Mouse (Mus musculus) C2C12 (cell line): ENCODE results near the gene Dbn1.

ENCODE experiments used
- CEBPB ChIP-seq: IDR thresholded peaks from one replicate; pipeline ENCODE4 v1.6.1; 2011; ENCODE audit warnings: low read depth, mild to moderate bottlenecking, control low read depth, moderate library complexity
- CTCF ChIP-seq: IDR thresholded peaks from one replicate; pipeline ENCODE4 v1.5.1; 2011; ENCODE audit not compliant: control insufficient read depth, insufficient read depth, insufficient read length
- MAX ChIP-seq: IDR thresholded peaks from one replicate; pipeline ENCODE4 v1.6.1; 2011; ENCODE audit warnings: mild to moderate bottlenecking, control low read depth
- MYOD1 ChIP-seq: IDR thresholded peaks from one replicate; pipeline ENCODE4 v1.6.1; 2011; ENCODE audit warnings: low read depth; ENCODE audit not compliant: control insufficient read depth, insufficient read length
- MYOG ChIP-seq: IDR thresholded peaks from one replicate; pipeline ENCODE4 v1.6.1; 2011; ENCODE audit not compliant: control insufficient read depth, insufficient read length; ENCODE audit errors: extremely low read depth
- USF1 ChIP-seq: IDR thresholded peaks from one replicate; pipeline ENCODE4 v1.6.1; 2011; ENCODE audit warnings: low read depth, mild to moderate bottlenecking, control low read depth, moderate library complexity

DNA sequence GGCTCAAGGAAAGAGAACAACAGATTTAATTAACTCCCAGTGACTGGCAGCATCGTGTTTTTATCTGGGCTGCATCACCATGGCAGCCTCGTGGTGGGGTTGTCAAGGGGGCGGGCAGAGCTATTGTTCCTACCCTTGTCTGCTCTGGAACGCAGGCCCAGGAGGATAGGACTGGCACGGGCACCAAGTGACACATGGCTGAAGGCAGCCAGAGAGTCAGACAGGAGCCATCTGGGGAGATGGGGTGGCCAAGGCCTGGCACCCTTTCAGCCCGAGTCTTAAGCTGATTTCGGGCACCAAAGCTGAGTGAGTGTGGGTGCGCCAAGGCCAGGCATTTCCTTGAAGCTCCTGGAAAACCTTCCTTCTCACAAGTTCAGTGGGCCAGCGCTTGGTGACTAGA is 17.5 kb downstream of the Dbn1 start:
- no peak for TF ChIP-seq CTCF
- TF ChIP-seq MYOD1 = no peak
- no peak for TF ChIP-seq MYOG
- TF ChIP-seq MAX = no peak
- TF ChIP-seq USF1 = no peak
- TF ChIP-seq CEBPB = no peak
